Mouse (Mus musculus) embryo, embryonic 11 days (tissue): ENCODE measurements at regions not wholly inside any gene's neighbourhood (a gene's known extent, or its start where the extent isn't known, plus 50 kb on each side); places are given as distances from the start of the nearest gene placed in this dataset.
"Not testable (repeated sequence)": the region's sequence is repeated elsewhere in the genome, so short reads cannot be mapped to it uniquely, and the experiment has no call there.

Experiments used
- DNase-seq: peaks from one replicate; pipeline ENCODE4 v3.0.0-alpha.2; 2015

GRCm38 (mm10) chr6:61042667-61043523 is 118.1 kb downstream of the Mmrn1 start:
- DNase-seq: peak; percentile 70

- peak; percentile 59 for DNase-seq
These were observed 119.0 kb downstream of the Mmrn1 start for GRCm38 (mm10) chr6:61043524-61044450.

GRCm38 (mm10) chr6:61047667-61048066 is 122.9 kb downstream of the Mmrn1 start:
- DNase-seq: not testable (repeated sequence)

- peak; percentile 61 for DNase-seq
These were observed 117.0 kb upstream of the Ccser1 start for GRCm38 (mm10) chr6:61063129-61063528.

- no peak for DNase-seq
These were observed 114.4 kb upstream of the Ccser1 start for GRCm38 (mm10) chr6:61065769-61066168.

- peak; percentile 15 for DNase-seq
These were observed 113.4 kb upstream of the Ccser1 start for GRCm38 (mm10) chr6:61066501-61067282.

- DNase-seq: peak; percentile 61
These were observed 112.6 kb upstream of the Ccser1 start for GRCm38 (mm10) chr6:61067355-61068116.

DNA sequence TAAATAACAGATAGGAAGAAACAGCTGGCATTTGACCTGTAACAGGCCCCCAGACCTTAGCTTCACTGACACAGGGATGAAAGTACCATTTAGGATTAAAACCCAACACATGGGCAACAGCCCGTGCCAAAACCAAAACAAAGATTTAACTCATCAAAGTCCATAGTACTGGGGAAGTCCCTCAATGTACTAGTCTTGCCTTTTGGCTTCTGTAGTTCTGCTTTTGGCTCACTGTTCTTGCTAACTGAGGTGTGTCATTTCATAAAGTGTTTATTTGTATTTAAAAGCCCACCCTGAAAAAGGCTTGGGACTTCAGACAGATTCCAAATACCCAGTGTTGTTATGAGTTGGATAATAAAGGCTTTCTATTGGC is 112.0 kb upstream of the Ccser1 start:
- DNase-seq: peak; percentile 29

DNA sequence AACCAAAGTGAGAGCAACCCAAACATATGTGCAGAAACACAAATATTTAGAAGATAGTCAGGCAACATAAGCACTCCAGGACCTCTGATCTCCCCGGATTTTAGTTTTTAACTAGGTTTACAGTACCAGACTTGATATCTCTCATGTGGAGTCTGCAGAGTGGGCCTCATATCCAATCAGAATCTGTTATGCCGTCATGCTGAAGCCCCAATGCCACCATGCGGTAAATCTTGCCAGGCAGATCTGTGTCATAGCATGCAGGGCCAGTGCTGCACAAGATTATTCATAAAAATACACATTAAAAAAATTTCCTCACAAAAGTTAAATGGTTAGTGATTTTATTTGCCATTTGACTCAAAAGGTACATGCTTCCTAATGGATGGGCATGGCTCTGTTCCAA is 106.9 kb upstream of the Ccser1 start:
- no peak for DNase-seq

GRCm38 (mm10) chr6:61073794-61074193 is 106.3 kb upstream of the Ccser1 start:
- DNase-seq: no peak

DNA sequence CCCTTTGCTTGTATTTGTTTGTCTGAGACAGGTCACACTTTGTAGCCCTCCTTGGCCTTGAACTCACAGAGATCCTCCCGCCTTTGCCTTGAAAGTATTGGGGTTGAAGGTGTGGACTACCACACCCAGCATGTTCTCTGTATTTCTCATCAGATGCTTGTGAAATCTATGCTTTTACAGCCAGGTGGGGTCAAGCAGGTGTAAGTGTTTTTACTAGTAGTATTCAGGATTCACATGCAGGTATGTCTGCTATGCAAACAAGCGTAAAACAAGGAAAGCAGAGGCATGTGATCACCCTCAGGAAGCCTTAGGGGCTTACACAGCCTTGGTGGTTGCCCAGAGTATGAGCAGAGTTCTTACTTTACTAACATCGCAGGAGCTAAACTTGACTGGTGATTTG is 105.4 kb upstream of the Ccser1 start:
- DNase-seq: no peak

DNA sequence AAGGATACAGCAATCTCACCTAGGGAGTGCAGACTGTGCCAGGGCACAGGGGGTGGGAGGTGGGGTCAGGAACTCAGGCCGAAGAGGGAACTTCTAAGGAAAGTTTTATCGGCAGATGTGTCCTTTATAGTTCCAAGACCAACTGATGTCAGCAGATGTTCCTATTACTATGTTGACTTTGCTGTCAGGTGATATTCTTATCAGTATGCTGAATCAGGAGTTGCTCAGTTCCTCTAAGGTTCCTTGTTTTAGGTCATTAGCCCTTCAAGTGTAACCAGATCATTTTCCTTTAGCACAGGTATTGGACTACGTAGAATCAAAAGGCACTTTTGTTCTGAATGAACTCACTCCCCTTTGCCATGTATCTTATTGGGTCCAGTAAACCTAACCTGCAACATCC is 101.6 kb upstream of the Ccser1 start:
- no peak for DNase-seq

GRCm38 (mm10) chr6:61080661-61081060 is 99.5 kb upstream of the Ccser1 start:
- no peak for DNase-seq

DNA sequence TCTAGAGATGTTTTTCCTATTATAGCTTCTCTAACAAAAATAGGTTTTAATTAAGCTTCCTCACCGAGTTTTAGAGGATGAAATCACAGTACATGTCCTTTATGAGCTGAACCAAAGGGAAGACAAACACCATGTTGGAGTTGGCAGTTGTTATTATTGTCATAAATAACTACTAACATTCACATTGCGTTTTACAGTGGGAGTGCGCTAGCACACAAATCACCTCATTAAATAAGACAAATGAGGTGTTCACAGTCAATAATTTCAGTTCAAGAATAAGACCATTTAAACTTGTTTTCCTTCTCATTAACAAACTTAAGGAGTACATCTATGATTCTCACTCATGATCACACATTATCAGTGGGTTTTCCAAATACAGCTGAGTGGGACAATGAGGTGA is 96.8 kb upstream of the Ccser1 start:
- no peak for DNase-seq

DNA sequence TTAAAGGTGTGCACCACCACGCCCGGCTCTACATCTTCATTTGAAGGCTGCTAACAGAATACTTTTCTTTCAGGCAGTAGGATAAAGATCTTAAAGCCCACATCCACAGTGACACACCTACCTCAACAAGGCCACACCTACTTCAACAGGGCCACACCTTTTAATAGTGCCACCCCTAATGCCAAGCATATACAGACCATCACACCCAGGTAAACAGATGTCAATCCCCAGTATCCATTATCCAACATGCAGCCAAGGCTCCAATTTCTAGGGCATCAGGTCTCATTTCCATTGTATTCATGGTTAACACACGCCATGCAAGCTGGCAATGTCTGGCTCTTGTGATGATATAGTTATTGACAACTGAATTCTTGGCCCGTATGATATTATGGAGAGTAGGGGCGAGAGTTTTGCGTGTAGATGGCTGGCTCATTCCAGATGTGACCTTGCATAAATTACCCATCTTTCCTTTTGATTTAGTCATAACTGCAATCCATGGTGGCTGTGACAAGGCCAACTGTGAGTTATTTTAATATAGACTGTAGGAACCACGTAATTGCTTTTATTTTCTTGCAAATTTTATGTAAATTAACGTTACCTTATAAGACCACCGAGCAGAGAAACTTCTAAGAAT is 80.7 kb upstream of the Ccser1 start:
- no peak for DNase-seq

DNA sequence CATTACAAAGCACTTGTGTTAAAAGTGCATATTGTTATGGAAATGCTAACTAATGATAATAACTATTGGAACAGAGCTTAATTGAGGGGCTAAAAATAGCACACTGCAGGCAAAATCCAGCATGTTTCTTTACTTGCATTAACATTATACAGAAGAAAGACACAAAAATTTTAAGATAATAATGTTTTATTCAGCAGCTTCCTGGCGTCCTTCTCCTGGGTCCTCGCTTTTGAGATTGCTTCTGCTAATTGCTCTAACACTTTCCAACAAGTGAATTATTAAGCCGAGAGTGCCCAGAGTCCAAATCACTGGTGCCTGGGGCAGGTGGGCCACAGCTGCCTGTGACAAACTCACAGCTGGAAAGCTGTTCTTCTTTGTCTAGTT is 80.2 kb upstream of the Ccser1 start:
- no peak for DNase-seq

DNA sequence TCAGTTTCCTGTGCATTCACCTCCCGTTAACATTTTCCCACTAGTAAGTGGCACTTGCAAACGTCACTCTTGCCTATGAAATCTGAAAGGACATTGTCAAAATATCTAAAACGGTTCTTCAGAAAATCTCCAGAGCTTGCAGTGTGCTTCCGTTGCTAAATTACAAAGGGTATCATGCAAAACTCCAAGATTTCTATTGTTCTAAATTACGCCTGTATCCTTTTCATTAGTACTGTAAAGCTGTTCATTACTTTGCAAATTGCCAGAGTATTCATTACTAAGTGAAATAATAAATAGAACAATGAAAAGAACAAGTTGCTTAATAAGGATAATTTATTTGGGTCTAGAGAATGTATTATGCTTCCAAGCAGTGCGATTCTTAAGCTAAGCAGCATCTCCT is 78.2 kb upstream of the Ccser1 start:
- no peak for DNase-seq

DNA sequence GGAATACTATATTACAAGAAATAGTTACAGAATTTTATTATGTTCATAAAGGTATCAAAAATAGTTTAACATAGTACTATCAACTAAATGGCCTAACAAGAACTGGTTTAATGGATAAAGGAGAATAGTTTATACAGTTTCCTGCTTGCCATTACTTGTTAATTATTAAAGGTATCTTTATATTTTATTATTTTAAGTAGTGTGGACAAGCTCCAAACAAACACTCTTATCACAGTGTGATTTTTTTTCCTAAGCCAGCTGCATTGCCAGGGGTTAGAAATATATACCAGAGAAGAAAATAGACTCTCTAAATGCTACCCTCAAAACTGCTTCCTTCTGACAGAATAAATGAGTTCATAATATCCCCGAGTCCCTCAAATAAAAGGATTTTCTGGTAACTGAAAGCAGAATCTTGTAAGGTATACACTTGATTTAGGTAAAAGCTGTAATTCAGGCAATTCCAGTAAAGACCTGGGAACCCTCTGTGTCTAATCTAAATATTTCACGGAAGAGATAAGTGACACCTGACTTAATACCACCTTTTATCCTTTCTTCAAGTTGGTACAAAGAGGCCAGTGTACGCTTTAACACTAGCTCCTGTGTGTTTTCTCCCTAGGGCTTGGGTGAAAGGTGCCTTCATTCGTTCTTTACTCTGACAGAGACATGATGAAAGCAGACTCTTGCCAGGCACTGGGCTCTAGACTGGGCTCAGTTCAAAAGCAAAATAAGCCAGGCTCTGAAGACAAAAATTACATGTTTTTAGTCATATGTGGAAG is 76.5 kb upstream of the Ccser1 start:
- no peak for DNase-seq

DNA sequence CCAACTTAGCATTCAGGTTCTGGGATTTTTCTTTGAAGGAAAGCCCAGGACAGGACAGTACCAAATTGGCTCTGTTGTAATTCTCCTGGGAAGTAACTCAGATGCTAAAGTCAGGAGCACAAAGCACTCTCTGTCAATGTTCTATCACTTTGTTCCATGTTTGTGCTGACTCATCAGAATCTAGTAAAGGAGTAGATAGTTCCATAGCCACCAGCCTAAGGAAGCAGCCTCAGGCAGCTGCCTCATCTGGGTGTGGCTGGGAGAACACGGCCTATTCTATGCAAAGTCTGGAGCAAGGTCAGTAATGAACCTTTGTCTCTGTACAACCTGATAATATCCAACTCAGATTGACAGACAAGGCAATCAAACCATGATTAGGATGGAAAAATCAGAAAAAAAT is 64.9 kb upstream of the Ccser1 start:
- DNase-seq: no peak

DNA sequence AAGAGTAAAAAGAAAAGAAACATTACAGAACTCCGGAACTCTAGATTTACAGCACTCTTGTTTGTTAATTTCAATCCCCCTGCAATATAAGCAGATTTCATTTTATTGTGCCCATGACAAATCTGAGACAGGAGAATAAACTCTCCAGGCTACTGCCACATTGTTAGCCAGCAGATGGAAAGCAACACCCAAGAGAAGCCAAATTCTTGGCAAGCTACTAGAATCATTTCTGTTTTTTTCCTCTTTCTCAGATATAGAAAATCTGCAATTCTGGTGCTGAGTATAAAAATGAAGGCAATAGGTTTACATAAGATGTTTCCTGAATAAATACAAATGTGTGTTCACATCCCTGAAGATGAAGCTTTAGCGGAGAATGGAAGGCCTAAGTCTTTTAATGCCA is 60.5 kb upstream of the Ccser1 start:
- no peak for DNase-seq

GRCm38 (mm10) chr6:61125431-61125830 is 54.7 kb upstream of the Ccser1 start:
- no peak for DNase-seq
